Mouse (Mus musculus) bone marrow macrophage, adult 2 months (primary cell): Measurements from ENCODE around the gene Sh3rf1.

ENCODE experiments used
- CTCF ChIP-seq: IDR thresholded peaks from 2 replicates; pipeline ENCODE4 v1.5.1; 2012; ENCODE audit warnings: low read depth, mild to moderate bottlenecking, low read length, moderate library complexity
- POLR2A ChIP-seq: IDR thresholded peaks from 2 replicates; pipeline ENCODE4 v1.6.1; 2012; ENCODE audit warnings: mild to moderate bottlenecking, low read depth, low read length, borderline replicate concordance

DNA sequence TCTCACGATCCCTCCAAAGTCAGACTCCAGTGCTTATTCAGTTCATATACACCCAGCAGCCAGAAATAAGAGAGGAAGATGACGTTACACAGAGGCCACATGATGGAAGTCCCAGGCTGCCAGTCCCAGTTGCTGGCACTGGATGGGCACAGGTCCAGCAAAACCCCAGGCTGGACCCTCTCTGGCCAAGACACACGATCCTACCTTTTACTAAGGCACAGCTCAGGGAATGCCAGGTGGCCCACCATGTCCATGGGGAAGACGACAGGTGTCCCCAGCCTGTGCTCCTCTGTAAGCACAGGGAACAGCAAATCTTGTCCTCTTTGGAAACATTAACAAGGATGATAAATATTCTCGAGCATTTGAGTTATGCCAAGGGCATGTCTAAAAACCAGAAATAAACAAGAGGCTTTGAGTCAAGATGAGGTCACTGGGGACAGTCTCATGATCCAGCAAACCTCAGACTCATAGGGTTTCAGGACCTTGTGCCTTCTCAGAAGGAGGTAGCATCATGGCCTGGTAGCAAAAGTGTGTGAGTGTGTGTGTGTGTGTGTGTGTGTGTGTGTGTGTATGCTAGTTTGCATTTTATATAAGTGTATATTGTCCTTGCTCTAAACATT lies 29.3 kb upstream of the Sh3rf1 start:
- TF ChIP-seq POLR2A (no peak), CTCF (no peak)
